Mouse (Mus musculus) cerebellum, postnatal 36 days (tissue): ENCODE measurements at regions not wholly inside any gene's neighbourhood (a gene's known extent, or its start where the extent isn't known, plus 50 kb on each side); places are given as distances from the start of the nearest gene placed in this dataset.

Source experiments
- DNase-seq, 2 experiments: peaks; one replicate each; pipeline ENCODE4 v3.0.0; 2021 to 2022; ENCODE audit warnings: mixed read lengths in 2 of 2

- no peak for DNase-seq
Observed at GRCm38 (mm10) chr2:116942321-116942791, 63.9 kb downstream of the Tmco5 start.

- no peak for DNase-seq
Observed at GRCm38 (mm10) chr2:116948538-116948937, 70.0 kb downstream of the Tmco5 start.

DNA sequence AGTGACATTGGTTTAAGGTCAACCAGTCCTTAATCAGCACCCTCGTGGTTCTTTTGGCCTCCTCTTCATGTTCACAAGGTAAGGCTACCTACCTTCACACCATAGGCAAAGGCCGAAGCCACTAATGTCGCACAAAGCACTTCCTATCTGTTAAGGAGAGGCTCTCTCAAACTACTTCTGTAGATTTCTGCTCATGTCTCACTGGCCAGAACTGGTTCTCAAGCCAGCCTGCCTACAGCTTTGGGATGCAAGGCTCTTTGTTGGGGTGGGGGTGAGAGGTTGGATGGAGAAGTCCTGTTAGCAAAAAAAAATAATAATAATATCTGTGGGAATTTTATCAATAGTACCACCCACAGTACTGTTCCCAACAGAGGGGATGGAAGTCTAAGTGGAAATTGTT lies 71.2 kb downstream of the Tmco5 start:
- DNase-seq, result no peak

GRCm38 (mm10) chr2:116950154-116950553 lies 71.7 kb downstream of the Tmco5 start:
- no peak for DNase-seq

DNA sequence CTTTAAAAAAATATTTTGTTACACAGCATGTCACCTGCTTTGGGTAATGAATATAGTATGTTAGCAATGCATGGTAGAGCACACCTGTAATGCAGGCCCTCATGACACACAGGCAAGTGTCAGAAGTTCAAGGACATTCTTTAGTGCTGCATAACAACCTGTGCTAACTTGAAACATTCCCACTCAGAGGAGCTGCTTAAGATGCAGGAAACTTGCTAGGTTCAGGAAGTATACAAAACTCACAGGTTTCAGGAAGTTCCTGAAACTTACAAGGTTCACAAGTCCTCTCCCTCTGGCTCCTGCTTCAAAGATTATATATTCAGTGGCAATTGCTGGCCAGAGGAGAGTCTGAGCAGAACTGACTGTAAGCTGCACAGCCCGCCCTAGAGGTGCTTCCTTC lies 73.0 kb downstream of the Tmco5 start:
- no peak for DNase-seq

- no peak for DNase-seq
Observed at GRCm38 (mm10) chr2:116954280-116954679, 75.8 kb downstream of the Tmco5 start.

- DNase-seq, result no peak
Observed at GRCm38 (mm10) chr2:116954896-116955295, 76.4 kb downstream of the Tmco5 start.

GRCm38 (mm10) chr2:116963116-116963873 lies 84.8 kb downstream of the Tmco5 start:
- DNase-seq, result no peak

- no peak for DNase-seq
Observed at GRCm38 (mm10) chr2:116966266-116966665, 87.8 kb downstream of the Tmco5 start.

GRCm38 (mm10) chr2:116971666-116972613 lies 93.4 kb downstream of the Tmco5 start:
- no peak for DNase-seq

DNA sequence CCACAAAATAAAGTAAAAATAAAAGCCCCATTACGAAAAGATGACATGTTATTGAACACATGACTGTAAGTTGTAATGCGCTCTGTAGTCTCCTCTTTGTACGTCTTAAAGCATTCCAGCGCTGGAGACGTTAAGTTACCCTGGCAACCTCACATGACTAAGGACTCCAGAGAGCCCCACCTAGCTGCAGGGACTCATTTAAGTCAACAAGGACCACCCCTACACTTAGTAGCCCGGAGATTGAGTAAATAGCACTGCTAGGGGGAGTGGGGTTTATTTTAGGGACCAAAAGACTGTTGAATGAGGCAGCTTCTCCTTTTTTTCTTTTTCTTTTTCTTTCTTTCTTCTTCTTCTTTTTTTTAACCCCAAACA lies 94.1 kb downstream of the Tmco5 start:
- no peak for DNase-seq

- DNase-seq, result no peak
Observed at GRCm38 (mm10) chr2:116973441-116973840, 95.0 kb downstream of the Tmco5 start.

DNA sequence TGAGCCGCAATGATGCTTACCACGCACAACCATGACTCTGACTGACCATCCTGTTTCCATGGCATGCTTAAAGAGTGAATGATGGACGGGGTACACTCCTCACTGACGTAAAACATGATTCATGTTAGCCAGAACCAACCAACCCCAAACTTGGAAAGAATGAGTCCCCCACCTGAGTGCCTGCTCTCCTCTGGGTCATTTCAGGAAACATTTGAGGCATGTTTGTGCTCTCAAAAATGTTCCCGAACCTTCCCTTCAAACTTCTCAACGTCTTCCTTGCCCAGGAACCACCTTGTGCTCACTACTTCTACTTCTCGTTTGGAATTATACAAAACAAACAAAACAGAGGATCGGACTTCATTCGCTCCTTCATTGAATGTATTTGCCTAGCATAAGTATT lies 95.7 kb downstream of the Tmco5 start:
- DNase-seq, result no peak

DNA sequence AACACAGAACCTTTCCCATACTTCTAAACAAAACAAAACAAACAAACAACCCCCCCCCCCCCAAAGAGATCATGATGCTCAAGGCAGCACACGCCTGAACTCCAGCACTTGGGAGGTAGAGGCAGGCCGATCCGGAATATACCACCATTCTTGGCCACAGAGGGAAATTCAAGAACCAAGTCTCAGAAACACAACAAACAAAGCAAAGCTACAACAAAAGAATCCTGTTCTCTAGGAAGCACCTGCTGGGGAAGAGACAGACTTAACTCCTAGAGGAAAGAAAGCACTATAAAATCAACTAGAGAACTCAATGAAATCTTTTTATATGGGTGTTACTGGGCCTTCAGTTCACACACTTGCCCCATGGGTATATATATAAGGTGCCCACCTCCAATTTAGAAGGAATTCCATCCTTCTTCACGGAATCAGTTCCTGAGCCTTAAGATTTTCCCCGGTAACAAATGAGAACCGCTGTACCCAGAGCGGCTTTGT lies 96.1 kb downstream of the Tmco5 start:
- no peak for DNase-seq

DNA sequence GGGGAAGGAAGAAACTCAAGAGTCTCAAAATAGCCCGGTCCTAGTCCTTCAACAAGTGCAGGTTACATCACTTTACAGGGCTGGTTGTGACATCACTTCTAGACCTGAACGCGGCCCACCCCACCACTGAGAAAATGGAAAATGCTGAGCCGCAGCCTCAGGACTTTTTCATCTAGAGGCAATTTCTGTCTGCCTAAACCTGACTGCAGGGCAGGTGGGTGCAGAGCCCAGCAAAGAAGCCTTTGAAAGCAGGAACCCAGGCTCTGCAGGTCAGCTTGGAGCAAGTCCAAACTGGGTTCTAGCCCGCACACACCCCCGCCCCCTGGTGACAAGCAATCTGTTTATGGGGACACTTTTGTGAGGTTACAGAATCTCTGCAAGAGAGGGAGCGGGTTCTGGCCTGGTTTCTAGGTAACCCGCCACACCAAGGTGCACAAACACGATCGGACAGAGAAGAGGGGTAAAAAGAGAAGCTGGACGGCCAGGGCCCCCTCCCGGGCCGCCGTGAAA lies 96.7 kb downstream of the Tmco5 start:
- DNase-seq, result peak; percentile 87 to 90

DNA sequence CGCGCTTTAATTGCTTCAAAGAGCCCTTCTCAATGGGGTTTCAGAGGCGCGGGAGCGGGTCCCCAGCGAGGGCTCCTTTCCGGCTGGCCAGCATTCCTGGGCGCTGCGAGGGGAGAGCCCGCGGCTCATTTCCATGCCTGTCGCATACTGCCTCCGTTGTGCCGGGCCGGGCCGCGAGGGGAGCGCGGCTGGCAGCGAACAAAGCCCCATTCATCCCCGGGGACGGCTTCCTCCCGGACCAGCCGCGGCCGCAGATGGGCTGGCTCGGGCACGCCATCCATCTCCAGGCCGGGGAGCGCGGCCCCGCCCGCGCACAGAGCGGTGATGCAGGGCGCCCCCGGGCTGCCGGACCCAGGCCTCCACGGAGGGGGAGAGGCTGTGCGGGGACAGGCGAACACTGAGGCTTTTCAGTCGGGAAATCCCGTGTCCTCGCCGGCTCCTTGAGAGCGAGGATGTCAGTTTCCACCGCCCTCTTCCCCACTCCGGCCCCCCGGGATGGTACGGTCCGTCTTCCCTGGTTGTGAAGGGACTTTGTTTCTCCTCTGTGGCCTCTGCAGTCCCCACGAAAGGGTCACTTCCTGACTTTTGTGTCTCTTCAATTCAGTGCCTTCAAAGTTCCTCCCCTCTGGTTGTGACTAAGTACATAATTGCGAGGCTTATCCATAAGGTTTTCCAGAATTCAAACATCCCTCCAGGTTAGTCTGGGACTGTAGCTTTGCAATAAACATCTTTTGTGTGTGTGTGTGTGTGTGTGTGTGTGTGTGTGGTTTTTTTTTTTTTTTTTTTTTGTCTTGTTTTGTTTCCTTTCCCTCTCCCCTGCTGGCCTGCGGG lies 97.3 kb downstream of the Tmco5 start:
- peak; percentile 80 to 85 for DNase-seq

DNA sequence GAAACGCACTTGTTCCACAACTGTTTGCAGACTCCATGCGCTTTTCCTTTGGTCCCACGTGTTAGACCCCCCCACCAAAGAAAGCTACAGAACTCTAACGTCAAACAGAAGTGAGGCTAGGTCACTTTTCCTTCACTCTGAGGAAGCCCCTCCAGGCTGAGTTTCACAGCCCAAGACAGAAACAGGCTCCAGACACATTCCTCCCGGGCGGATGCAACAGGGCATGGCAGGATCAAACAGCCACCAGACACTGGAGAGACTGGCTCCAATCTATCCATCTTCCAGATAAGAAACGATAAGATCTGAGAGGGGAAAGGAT lies 97.9 kb downstream of the Tmco5 start:
- DNase-seq, result peak; percentile 5 to 23

GRCm38 (mm10) chr2:116976951-116977503 lies 98.5 kb downstream of the Tmco5 start:
- DNase-seq, result peak in 1 of 2 experiments; percentile 10

DNA sequence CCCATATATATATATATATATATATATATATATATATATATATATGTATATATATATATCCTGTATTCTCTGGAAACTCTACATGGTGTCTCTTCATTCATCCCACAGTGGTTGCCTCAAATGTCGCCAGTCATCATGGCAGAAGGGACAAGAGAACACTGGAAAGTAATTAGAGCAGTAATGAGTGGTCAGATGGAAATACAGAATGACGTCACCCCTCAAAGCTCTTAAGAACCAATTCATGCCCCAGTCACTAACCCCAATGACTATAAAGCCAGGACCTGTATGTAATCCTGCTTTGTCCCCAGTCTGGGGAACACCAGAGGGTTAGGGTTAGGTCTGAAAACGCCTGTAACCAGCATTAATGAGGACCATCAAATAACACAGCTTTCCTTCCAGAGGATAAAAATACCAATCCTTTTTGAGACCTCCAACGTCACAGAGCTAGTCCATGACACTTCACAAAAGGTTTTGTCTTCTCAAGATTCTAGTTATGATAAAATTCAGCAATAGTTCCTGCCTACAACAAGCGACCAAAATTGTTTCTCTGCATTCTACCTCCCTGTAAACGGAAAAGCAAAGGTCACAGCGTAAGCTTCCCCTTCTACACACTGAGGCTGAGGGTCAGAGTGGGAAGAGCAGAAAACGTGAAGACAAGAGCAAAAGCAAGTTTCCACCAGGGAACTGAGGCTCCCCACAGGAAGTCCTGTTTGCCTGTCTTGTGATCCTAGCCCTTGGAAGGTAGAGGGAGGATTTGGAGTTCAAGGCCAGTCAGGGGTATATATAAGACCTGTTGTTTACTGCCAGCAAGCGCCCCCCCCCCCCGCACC lies 99.5 kb downstream of the Tmco5 start:
- DNase-seq, result no peak

GRCm38 (mm10) chr2:116978809-116979208 lies 100.3 kb downstream of the Tmco5 start:
- no peak for DNase-seq
